Mouse (Mus musculus) right cerebral cortex, postnatal 14 days (tissue): ENCODE measurements around the gene Nynrin.

Source experiments
- DNase-seq: peaks from one replicate; pipeline ENCODE4 v3.0.0; 2022

Nynrin gene

GRCm38 (mm10) chr14:55842794-55843193, 11.0 kb upstream of the Nynrin start:
- no peak for DNase-seq

- no peak for DNase-seq
Observed at GRCm38 (mm10) chr14:55845506-55846294, 8.1 kb upstream of the Nynrin start.

GRCm38 (mm10) chr14:55850885-55851284, 2.9 kb upstream of the Nynrin start:
- no peak for DNase-seq

- DNase-seq: no peak
Observed at GRCm38 (mm10) chr14:55852646-55853551, 911 bp upstream of the Nynrin start.

- no peak for DNase-seq
Observed at GRCm38 (mm10) chr14:55854406-55855100, 743 bp downstream of the Nynrin start.

GRCm38 (mm10) chr14:55855101-55855561, 1.3 kb downstream of the Nynrin start:
- DNase-seq: no peak

- no peak for DNase-seq
Observed at GRCm38 (mm10) chr14:55857588-55857987, 3.8 kb downstream of the Nynrin start.

GRCm38 (mm10) chr14:55862186-55862585, 8.4 kb downstream of the Nynrin start:
- DNase-seq: no peak

- no peak for DNase-seq
Observed at GRCm38 (mm10) chr14:55862970-55863369, 9.2 kb downstream of the Nynrin start.

- DNase-seq: peak; percentile 61
Observed at GRCm38 (mm10) chr14:55863773-55864172, 10.0 kb downstream of the Nynrin start.

GRCm38 (mm10) chr14:55866962-55867361, 13.2 kb downstream of the Nynrin start:
- peak; percentile 52 for DNase-seq

- no peak for DNase-seq
Observed at GRCm38 (mm10) chr14:55868230-55869026, 14.6 kb downstream of the Nynrin start.

GRCm38 (mm10) chr14:55869538-55869937, 15.7 kb downstream of the Nynrin start:
- no peak for DNase-seq

GRCm38 (mm10) chr14:55872039-55872438, 18.2 kb downstream of the Nynrin start:
- DNase-seq: no peak

GRCm38 (mm10) chr14:55872551-55872950, 18.7 kb downstream of the Nynrin start:
- no peak for DNase-seq

- DNase-seq: no peak
Observed at GRCm38 (mm10) chr14:55873242-55873713, 19.5 kb downstream of the Nynrin start.

- DNase-seq: peak; percentile 63
Observed at GRCm38 (mm10) chr14:55873714-55874683, 20.2 kb downstream of the Nynrin start.

- DNase-seq: no peak
Observed at GRCm38 (mm10) chr14:55877469-55878315, 23.9 kb downstream of the Nynrin start.

- DNase-seq: no peak
Observed at GRCm38 (mm10) chr14:55878316-55878940, 24.6 kb downstream of the Nynrin start.
